Mouse (Mus musculus) thymus, adult 2 months (tissue): ENCODE data around the gene Ap5m1. TPM values are rescaled to one million over a fixed set of nuclear protein-coding genes. Genes with fewer than 3 reads are reported as not detected.

Source experiments
- DNase-seq: peaks from one replicate; pipeline ENCODE4 v3.0.0; 2021
- H3K27ac ChIP-seq: fragments of 200-500 bp; 2 replicates; pipeline ENCODE4 v1.5.1; 2012; ENCODE audit warnings: low read length, control low read depth; ENCODE audit not compliant: control insufficient read depth, insufficient read depth
- H3K27me3 ChIP-seq: fragments of 200-500 bp; 2 replicates; pipeline ENCODE4 v1.6.1; 2012; ENCODE audit warnings: mild to moderate bottlenecking, low read length, moderate library complexity, mixed read lengths; ENCODE audit not compliant: control insufficient read depth, insufficient read depth
- H3K36me3 ChIP-seq: fragments of 200-500 bp; 2 replicates; pipeline ENCODE4 v1.6.1; 2012; ENCODE audit warnings: mild to moderate bottlenecking, low read length, moderate library complexity; ENCODE audit not compliant: control insufficient read depth, insufficient read depth
- H3K4me1 ChIP-seq: fragments of 200-500 bp; replicated peaks from 2 replicates; pipeline ENCODE4 v1.6.1; 2012; ENCODE audit warnings: low read length; ENCODE audit not compliant: control insufficient read depth, insufficient read depth
- H3K4me3 ChIP-seq: fragments of 200-500 bp; 2 replicates; pipeline ENCODE4 v1.5.1; 2012; ENCODE audit warnings: mild to moderate bottlenecking, low read length, control low read depth, moderate library complexity; ENCODE audit not compliant: control insufficient read depth, insufficient read depth
- CTCF ChIP-seq: fragments of 200-500 bp; IDR thresholded peaks from 2 replicates; pipeline ENCODE4 v1.5.1; 2012; ENCODE audit warnings: mild to moderate bottlenecking, control low read depth, low read length, moderate library complexity, borderline replicate concordance; ENCODE audit not compliant: control insufficient read depth, poor library complexity, insufficient read depth; ENCODE audit errors: extremely low read depth
- POLR2A ChIP-seq: fragments of 200-500 bp; IDR thresholded peaks from 2 replicates; pipeline ENCODE4 v1.6.1; 2012; ENCODE audit warnings: mild to moderate bottlenecking, low read length, control low read depth, moderate library complexity; ENCODE audit not compliant: control insufficient read depth, poor library complexity, insufficient read depth; ENCODE audit errors: extremely low read depth
- WGBS: fragments of 180-500 bp; shearing (Covaris S2); methylation state at CpG from one replicate; pipeline ENCODE4 v1.1.7; 2018; 5-methylcytosine and 5-hydroxymethylcytosine counted together
- polyA plus RNA-seq: library from polyadenylated mRNA; depleted of rRNA; stranded (reverse); fragments of >200 nt; gene quantifications from 2 replicates; pipeline ENCODE4 v1.2.3, GENCODE M21; 2012

Gene Ap5m1
- polyA plus RNA-seq, 1 experiment: 23.7 TPM

GRCm38 (mm10) chr14:49063838-49064237, 2.1 kb upstream of the Ap5m1 start:
- H3K27me3 ChIP-seq: no peaks in the 10 kb centered on the region
- TF ChIP-seq POLR2A (no peak), CTCF (no peak)
- no peak overlapping the region for H3K27ac ChIP-seq
- no peak for DNase-seq
- no peaks in the 10 kb centered on the region for H3K4me1 ChIP-seq
- no peak overlapping the region for H3K4me3 ChIP-seq
- WGBS: 82% methylated on average over 2 of the region's 2 CpGs
- H3K36me3 ChIP-seq: no peaks in the 10 kb centered on the region

GRCm38 (mm10) chr14:49066274-49066823, 452 bp downstream of the Ap5m1 start, which contains the start of gene Exoc5:
Gene Exoc5, minus strand, starts transcription at chr14:49066653.
- under 1% methylated on average over 53 of the region's 53 CpGs for WGBS
- peak within 1 kb of the TSS; percentile 74 for H3K4me3 ChIP-seq
- TF ChIP-seq POLR2A (peak; percentile 95), CTCF (peak; percentile 78)
- H3K27ac ChIP-seq: peak within 1 kb of the TSS; percentile 87
- H3K36me3 ChIP-seq: no peaks in the 10 kb centered on the region
- H3K27me3 ChIP-seq: no peaks in the 10 kb centered on the region
- H3K4me1 ChIP-seq: no peaks in the 10 kb centered on the region
- DNase-seq: peak; percentile 96

- Histone ChIP-seq H3K27me3 (no peaks in the 10 kb centered on the region), H3K4me3 (no peak overlapping the region), H3K27ac (no peak overlapping the region), H3K4me1 (no peaks in the 10 kb centered on the region), H3K36me3 (peaks cover 13% of the 10 kb centered on the region)
- no peak for DNase-seq
- TF ChIP-seq CTCF (no peak), POLR2A (no peak)
- WGBS: 99% methylated on average over 2 of the region's 2 CpGs
Measured at GRCm38 (mm10) chr14:49072837-49073236, 6.9 kb downstream of the Ap5m1 start.

GRCm38 (mm10) chr14:49073896-49074295, 8.0 kb downstream of the Ap5m1 start:
- H3K36me3 ChIP-seq: peaks cover 13% of the 10 kb centered on the region
- no peaks in the 10 kb centered on the region for H3K27me3 ChIP-seq
- no peak for DNase-seq
- H3K4me3 ChIP-seq: no peak overlapping the region
- no peak overlapping the region for H3K27ac ChIP-seq
- no peaks in the 10 kb centered on the region for H3K4me1 ChIP-seq
- 98% methylated on average over 7 of the region's 7 CpGs for WGBS
- TF ChIP-seq CTCF (no peak), POLR2A (no peak)

GRCm38 (mm10) chr14:49074361-49074760, 8.5 kb downstream of the Ap5m1 start:
- no peak for TF ChIP-seq CTCF
- no peak for TF ChIP-seq POLR2A

GRCm38 (mm10) chr14:49078820-49079219, 12.9 kb downstream of the Ap5m1 start:
- no peak for DNase-seq

More at GRCm38 (mm10) chr14:49074361-49074760, 8.5 kb downstream of the Ap5m1 start:
- H3K36me3 ChIP-seq: peaks cover 13% of the 10 kb centered on the region
- no peaks in the 10 kb centered on the region for H3K27me3 ChIP-seq
- DNase-seq: no peak
- no peak overlapping the region for H3K4me3 ChIP-seq
- no peak overlapping the region for H3K27ac ChIP-seq
- 86% methylated on average over 2 of the region's 2 CpGs for WGBS
- H3K4me1 ChIP-seq: no peaks in the 10 kb centered on the region

More at GRCm38 (mm10) chr14:49078820-49079219, 12.9 kb downstream of the Ap5m1 start:
- H3K27me3 ChIP-seq: no peaks in the 10 kb centered on the region
- TF ChIP-seq CTCF: no peak
- TF ChIP-seq POLR2A: no peak
- H3K36me3 ChIP-seq: peaks cover 13% of the 10 kb centered on the region
- H3K27ac ChIP-seq: no peak overlapping the region
- H3K4me3 ChIP-seq: no peak overlapping the region
- 100% methylated on average over 2 of the region's 2 CpGs for WGBS
- H3K4me1 ChIP-seq: no peaks in the 10 kb centered on the region
